Mouse (Mus musculus): ENCODE results near the gene Cyp1a1. TPM values are rescaled to one million over a fixed set of nuclear protein-coding genes. Genes with fewer than 3 reads are reported as not detected.
A peak's percentile ranks its signal among the peaks of the same experiment; 100 is the strongest.

The Cyp1a1 gene
- total RNA-seq, 2 experiments from 2014 or later, result 0.12 TPM; not detected in 1

GRCm38 (mm10) chr9:57660501-57660900 is 27.2 kb upstream of the Cyp1a1 start:
- Histone ChIP-seq H3K27ac (no peak overlapping the region), H3K4me3 (no peak overlapping the region)
- DNase-seq (ENCODE audit: low spot score in 2 of 2), result no peak
- no peak for TF ChIP-seq CTCF (conservative IDR thresholded peaks at IDR 0.05)

GRCm38 (mm10) chr9:57661552-57661951 is 26.2 kb upstream of the Cyp1a1 start:
- no peak overlapping the region for H3K27ac ChIP-seq
- no peak overlapping the region for H3K4me3 ChIP-seq
- no peak for DNase-seq (ENCODE audit: low spot score in 2 of 2)
- no peak for TF ChIP-seq CTCF (conservative IDR thresholded peaks at IDR 0.05)

GRCm38 (mm10) chr9:57664616-57665015 is 23.1 kb upstream of the Cyp1a1 start:
- no peak overlapping the region for H3K27ac ChIP-seq
- TF ChIP-seq CTCF (conservative IDR thresholded peaks at IDR 0.05), result no peak
- no peak for DNase-seq (ENCODE audit: low spot score in 2 of 2)
- no peak overlapping the region for H3K4me3 ChIP-seq

- H3K27ac ChIP-seq, result no peak overlapping the region
- DNase-seq (ENCODE audit: low spot score in 2 of 2), result no peak
- H3K4me3 ChIP-seq, result no peak overlapping the region
- no peak for TF ChIP-seq CTCF (conservative IDR thresholded peaks at IDR 0.05)
Measured at GRCm38 (mm10) chr9:57666536-57666935, 21.2 kb upstream of the Cyp1a1 start.

- TF ChIP-seq CTCF (conservative IDR thresholded peaks at IDR 0.05), result no peak
- no peak overlapping the region for H3K27ac ChIP-seq
- H3K4me3 ChIP-seq, result no peak overlapping the region
- DNase-seq (ENCODE audit: low spot score in 2 of 2), result no peak
Measured at GRCm38 (mm10) chr9:57667136-57667535, 20.6 kb upstream of the Cyp1a1 start.

GRCm38 (mm10) chr9:57667817-57668216 is 19.9 kb upstream of the Cyp1a1 start:
- TF ChIP-seq CTCF (conservative IDR thresholded peaks at IDR 0.05), result no peak
- Histone ChIP-seq H3K27ac (no peak overlapping the region), H3K4me3 (no peak overlapping the region)
- no peak for DNase-seq (ENCODE audit: low spot score in 2 of 2)

- no peak overlapping the region for H3K27ac ChIP-seq
- no peak for TF ChIP-seq CTCF (conservative IDR thresholded peaks at IDR 0.05)
- H3K4me3 ChIP-seq, result no peak overlapping the region
- DNase-seq (ENCODE audit: low spot score in 2 of 2), result no peak
Measured at GRCm38 (mm10) chr9:57668277-57668676, 19.5 kb upstream of the Cyp1a1 start.

GRCm38 (mm10) chr9:57669566-57669965 is 18.2 kb upstream of the Cyp1a1 start:
- Histone ChIP-seq H3K4me3 (no peak overlapping the region), H3K27ac (no peak overlapping the region)
- TF ChIP-seq CTCF (conservative IDR thresholded peaks at IDR 0.05), result no peak
- DNase-seq (ENCODE audit: low spot score in 2 of 2), result no peak

- Histone ChIP-seq H3K4me3 (no peak overlapping the region), H3K27ac (no peak overlapping the region)
Measured at GRCm38 (mm10) chr9:57671037-57671436, 16.7 kb upstream of the Cyp1a1 start.

GRCm38 (mm10) chr9:57671500-57671899 is 16.2 kb upstream of the Cyp1a1 start:
- Histone ChIP-seq H3K27ac (no peak overlapping the region), H3K4me3 (no peak overlapping the region)
- no peak for DNase-seq (ENCODE audit: low spot score in 2 of 2)
- TF ChIP-seq CTCF (conservative IDR thresholded peaks at IDR 0.05), result no peak

More at GRCm38 (mm10) chr9:57671037-57671436, 16.7 kb upstream of the Cyp1a1 start:
- DNase-seq (ENCODE audit: low spot score in 2 of 2), result no peak
- TF ChIP-seq CTCF (conservative IDR thresholded peaks at IDR 0.05), result no peak

- Histone ChIP-seq H3K27ac (no peak overlapping the region), H3K4me3 (no peak overlapping the region)
- no peak for TF ChIP-seq CTCF (conservative IDR thresholded peaks at IDR 0.05)
- DNase-seq (ENCODE audit: low spot score in 2 of 2), result no peak
Measured at GRCm38 (mm10) chr9:57681411-57681810, 6.3 kb upstream of the Cyp1a1 start.

GRCm38 (mm10) chr9:57683520-57683919 is 4.2 kb upstream of the Cyp1a1 start, which contains the start of gene Cyp1a2:
TSS of gene Cyp1a2 (minus strand) at chr9:57683703.
- DNase-seq (ENCODE audit: low spot score in 2 of 2), result no peak
- H3K27ac ChIP-seq, result no peak within 1 kb of the TSS
- TF ChIP-seq CTCF (conservative IDR thresholded peaks at IDR 0.05), result no peak
- H3K4me3 ChIP-seq, result no peak within 1 kb of the TSS

GRCm38 (mm10) chr9:57686011-57686410 is 1.7 kb upstream of the Cyp1a1 start:
- Histone ChIP-seq H3K4me3 (no peak overlapping the region), H3K27ac (no peak overlapping the region)
- DNase-seq (ENCODE audit: low spot score in 2 of 2), result no peak
- no peak for TF ChIP-seq CTCF (conservative IDR thresholded peaks at IDR 0.05)

GRCm38 (mm10) chr9:57688158-57688557 is 430 bp downstream of the Cyp1a1 start:
- Histone ChIP-seq H3K27ac (no peak overlapping the region), H3K4me3 (no peak overlapping the region)
- TF ChIP-seq CTCF (conservative IDR thresholded peaks at IDR 0.05), result peak; percentile 63
- no peak for DNase-seq (ENCODE audit: low spot score in 2 of 2)

GRCm38 (mm10) chr9:57688606-57689005 is 878 bp downstream of the Cyp1a1 start:
- Histone ChIP-seq H3K4me3 (no peak overlapping the region), H3K27ac (no peak overlapping the region)
- no peak for DNase-seq (ENCODE audit: low spot score in 2 of 2)
- no peak for TF ChIP-seq CTCF (conservative IDR thresholded peaks at IDR 0.05)

Measured in layer of hippocampus, adult 2 months (tissue).